Mouse (Mus musculus): ENCODE data around the gene Arid1b. TPM values are rescaled to one million over a fixed set of nuclear protein-coding genes. Genes with fewer than 3 reads are reported as not detected.
A peak's percentile ranks its signal among the peaks of the same experiment; 100 is the strongest.
"Not testable (repeated sequence)": the region's sequence is repeated elsewhere in the genome, so short reads cannot be mapped to it uniquely, and the experiment has no call there.

Gene Arid1b
- polyA plus RNA-seq, 2 experiments from 2014 or later = 12.5 to 16.0 TPM

GRCm38 (mm10) chr17:5089541-5089940, 95.4 kb downstream of the Arid1b start:
- peak; percentile 54 for ATAC-seq

GRCm38 (mm10) chr17:5091490-5091889, 97.4 kb downstream of the Arid1b start:
- peak; percentile 57 for ATAC-seq

GRCm38 (mm10) chr17:5091934-5092333, 97.8 kb downstream of the Arid1b start:
- ATAC-seq = no peak

- not testable (repeated sequence) for ATAC-seq
Measured at GRCm38 (mm10) chr17:5093343-5093742, 99.2 kb downstream of the Arid1b start.

- no peak for ATAC-seq
Measured at GRCm38 (mm10) chr17:5094636-5095035, 100.5 kb downstream of the Arid1b start.

GRCm38 (mm10) chr17:5095741-5096140, 101.6 kb downstream of the Arid1b start:
- ATAC-seq = no peak

- no peak for ATAC-seq
Measured at GRCm38 (mm10) chr17:5097046-5097445, 102.9 kb downstream of the Arid1b start.

GRCm38 (mm10) chr17:5097545-5098475, 103.7 kb downstream of the Arid1b start:
- ATAC-seq = no peak

- ATAC-seq = no peak
Measured at GRCm38 (mm10) chr17:5098727-5099126, 104.6 kb downstream of the Arid1b start.

- no peak for ATAC-seq
Measured at GRCm38 (mm10) chr17:5099238-5099637, 105.1 kb downstream of the Arid1b start.

- no peak for ATAC-seq
Measured at GRCm38 (mm10) chr17:5101157-5101556, 107.0 kb downstream of the Arid1b start.

- ATAC-seq = no peak
Measured at GRCm38 (mm10) chr17:5101887-5102286, 107.8 kb downstream of the Arid1b start.

- no peak for ATAC-seq
Measured at GRCm38 (mm10) chr17:5105746-5106145, 111.6 kb downstream of the Arid1b start.

GRCm38 (mm10) chr17:5106263-5107195, 112.4 kb downstream of the Arid1b start:
- no peak for ATAC-seq

GRCm38 (mm10) chr17:5107501-5107900, 113.4 kb downstream of the Arid1b start:
- peak; percentile 67 for ATAC-seq

- peak; percentile 24 for ATAC-seq
Measured at GRCm38 (mm10) chr17:5108022-5108421, 113.9 kb downstream of the Arid1b start.

GRCm38 (mm10) chr17:5108546-5109142, 114.5 kb downstream of the Arid1b start:
- no peak for ATAC-seq

- ATAC-seq = no peak
Measured at GRCm38 (mm10) chr17:5109343-5109742, 115.2 kb downstream of the Arid1b start.

GRCm38 (mm10) chr17:5110159-5110558, 116.0 kb downstream of the Arid1b start:
- no peak for ATAC-seq

- ATAC-seq = not testable (repeated sequence)
Measured at GRCm38 (mm10) chr17:5110981-5111380, 116.8 kb downstream of the Arid1b start.

- no peak for ATAC-seq
Measured at GRCm38 (mm10) chr17:5112116-5112515, 118.0 kb downstream of the Arid1b start.

GRCm38 (mm10) chr17:5115952-5116351, 121.8 kb downstream of the Arid1b start:
- no peak for ATAC-seq

- ATAC-seq = no peak
Measured at GRCm38 (mm10) chr17:5116990-5117389, 122.9 kb downstream of the Arid1b start.
